Mouse (Mus musculus) testis, adult 2 months (tissue): ENCODE measurements around the gene Ano10.

Experiments used
- CTCF ChIP-seq: fragments of 200-500 bp; IDR thresholded peaks from 2 replicates; pipeline ENCODE4 v1.5.1; 2012; ENCODE audit warnings: low read depth, mild to moderate bottlenecking, inconsistent platforms, low read length, moderate library complexity; ENCODE audit not compliant: control insufficient read depth, insufficient read depth, insufficient replicate concordance
- POLR2A ChIP-seq: fragments of 200-500 bp; IDR thresholded peaks from 2 replicates; pipeline ENCODE4 v1.6.1; 2012; ENCODE audit warnings: low read depth, mild to moderate bottlenecking, inconsistent platforms, low read length, moderate library complexity; ENCODE audit not compliant: control insufficient read depth

- no peak for TF ChIP-seq POLR2A
- TF ChIP-seq CTCF, result no peak
Observed at GRCm38 (mm10) chr9:122281004-122281403, 13.2 kb downstream of the Ano10 start.
